Mouse (Mus musculus): Measurements from ENCODE around the gene Ulk2.

GRCm38 (mm10) chr11:61855539-61855938 is 666 bp upstream of the Ulk2 start:
- TF ChIP-seq CTCF (conservative IDR thresholded peaks at IDR 0.05 in 1 of 2, IDR thresholded peaks at IDR 0.05 in 1 of 2; ENCODE audit: low read depth in 2 of 2, low read length in 2 of 2) (no peak), MEF2A (IDR thresholded peaks at IDR 0.05; ENCODE audit: borderline replicate concordance, low read depth, low read length) (no peak), CHD2 (IDR thresholded peaks at IDR 0.05; ENCODE audit: low read length) (no peak), HCFC1 (IDR thresholded peaks at IDR 0.05; ENCODE audit: low read depth, low read length) (no peak), E2F4 (IDR thresholded peaks at IDR 0.05; ENCODE audit: insufficient replicate concordance, low read depth, low read length) (no peak), MYC (IDR thresholded peaks at IDR 0.05; ENCODE audit: low read depth, low read length) (no peak), SMC3 (IDR thresholded peaks at IDR 0.05; ENCODE audit: low read depth, low read length) (no peak), MAX (IDR thresholded peaks at IDR 0.05; ENCODE audit: low read length) (no peak), USF1 (IDR thresholded peaks at IDR 0.05; ENCODE audit: low read depth, low read length) (no peak)
